Mouse (Mus musculus) mouse embryonic stem cell (cell line): Measurements from ENCODE around the gene Armc3.

Experiments used
- in situ Hi-C, 2 experiments: fragments of 300-500 bp; cut with MboI; formaldehyde crosslinking; loops; 1 replicate in 1 of 2; 3 replicates in 1 of 2; pipeline ENCODE4 v1.14.3; 2019 to 2020; ENCODE audit warnings: low sequenced_read_pairs in 2 of 2, low pct_unique_long_range_greater_than_20kb in 1 of 2, mixed read lengths in 1 of 2; ENCODE audit not compliant: unreplicated experiment in 1 of 2

Armc3 gene

GRCm38 (mm10) chr2:19327811-19328210, 128.7 kb downstream of the Armc3 start:
- in situ Hi-C loops = no loop called here

DNA sequence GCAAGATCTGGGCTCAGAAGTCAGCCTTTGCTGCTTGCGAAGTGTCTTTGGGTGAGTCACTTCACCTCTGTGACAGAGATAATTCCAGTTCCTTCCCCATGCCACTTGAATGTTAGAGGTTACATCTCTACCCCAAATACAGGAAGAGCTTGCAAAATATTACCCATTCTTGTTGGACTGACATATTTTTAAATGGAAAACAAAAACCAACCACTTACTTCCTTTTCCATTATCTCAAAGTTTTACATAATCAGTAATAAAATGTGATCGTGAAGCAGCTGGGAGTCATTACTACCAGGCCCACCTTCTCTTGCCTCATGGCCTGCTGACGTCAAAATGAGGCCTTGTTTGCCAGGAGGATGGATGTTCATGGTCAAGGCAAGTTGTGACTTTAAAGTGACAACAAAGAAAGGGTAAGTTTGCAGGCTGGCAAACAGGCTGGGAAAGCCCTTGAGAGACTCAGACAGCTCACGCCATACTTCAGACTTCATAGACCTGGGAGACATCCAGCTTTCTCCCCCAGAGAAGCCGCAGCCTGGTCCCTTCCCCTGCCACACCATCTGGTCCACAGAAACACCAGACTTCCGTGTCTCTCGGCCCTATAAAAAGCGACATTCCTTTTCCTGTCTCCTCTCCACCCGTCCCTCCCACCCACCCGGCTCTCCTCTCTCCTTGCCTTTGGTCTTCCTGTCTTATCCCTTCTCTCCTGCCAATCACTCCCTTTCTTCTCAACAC, 145.0 kb downstream of the Armc3 start:
- in situ Hi-C loops = loop anchor here in 1 of 2 experiments (10.0 kb wide), 1 partner anchor 99 kb away; no protein-coding TSS in a partner anchor

DNA sequence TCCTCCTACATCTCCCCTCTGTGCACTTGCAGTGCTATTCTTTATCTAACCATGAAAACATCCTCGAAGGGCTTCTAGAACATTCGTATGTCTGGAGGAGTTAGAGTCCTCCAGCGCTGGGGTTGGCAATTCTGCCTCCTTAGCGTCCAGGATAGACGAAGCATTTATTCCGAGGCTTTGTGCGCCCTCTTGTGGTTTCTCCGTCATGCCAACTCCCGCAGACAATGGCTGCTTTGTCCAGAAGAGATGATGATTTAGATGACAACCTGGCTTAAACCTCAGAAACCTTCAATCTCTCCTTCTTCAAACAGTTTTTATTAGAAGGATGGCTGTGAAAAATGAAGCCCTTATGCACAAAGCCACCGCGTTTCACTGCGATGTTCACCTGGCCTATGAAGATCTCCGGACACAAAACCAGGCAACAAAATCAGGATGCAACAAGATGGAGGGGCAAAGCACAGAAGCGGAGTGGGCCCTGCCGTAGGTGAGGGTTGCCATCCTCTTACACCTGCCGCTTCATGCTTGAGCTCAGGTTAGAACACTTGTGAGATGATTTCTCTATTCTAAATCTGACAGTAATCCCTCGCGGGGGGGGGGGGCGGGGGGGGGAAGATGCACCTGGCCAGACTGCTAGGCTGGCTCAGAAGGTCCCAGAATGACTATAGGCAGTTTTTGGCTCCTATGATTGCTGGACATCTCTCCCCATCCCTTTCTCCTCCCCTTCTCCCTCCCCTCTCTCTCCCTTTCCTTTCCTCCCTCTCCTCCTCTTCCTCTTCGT, 145.7 kb downstream of the Armc3 start:
- in situ Hi-C loops = loop anchor here in 1 of 2 experiments (10.0 kb wide), 1 partner anchor 100 kb away; no protein-coding TSS in a partner anchor

DNA sequence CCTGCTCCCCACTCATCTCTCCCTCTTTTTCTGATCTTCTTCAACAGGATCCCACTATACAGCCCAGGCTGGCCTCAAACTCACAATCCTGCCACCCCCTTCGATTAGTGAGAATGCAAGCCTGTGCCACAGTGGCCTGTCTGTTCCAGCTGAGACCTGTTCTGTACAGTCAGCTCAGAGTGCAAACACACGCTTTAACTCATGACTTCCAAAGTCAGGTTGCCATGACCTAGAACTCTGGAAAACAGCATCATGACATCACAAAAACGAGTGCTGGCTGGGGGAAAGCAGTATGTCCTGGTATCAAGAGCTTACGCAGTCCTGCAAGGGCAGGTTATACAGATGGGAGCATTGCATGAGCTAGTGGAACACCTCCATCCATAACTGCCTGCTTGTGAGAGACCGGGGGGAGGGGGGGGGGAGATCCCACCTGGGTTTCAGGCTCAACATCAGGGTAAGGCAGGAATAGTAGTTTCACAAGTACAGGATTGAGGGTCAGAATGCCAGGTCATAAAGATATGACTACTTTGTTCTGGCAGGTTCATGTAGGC, 146.4 kb downstream of the Armc3 start:
- in situ Hi-C loops = loop anchor here in 1 of 2 experiments (10.0 kb wide), 1 partner anchor 101 kb away; no protein-coding TSS in a partner anchor

GRCm38 (mm10) chr2:19348454-19348853, 149.4 kb downstream of the Armc3 start:
- in situ Hi-C loops = loop anchor here in 1 of 2 experiments (10.0 kb wide), 1 partner anchor 104 kb away; no protein-coding TSS in a partner anchor

GRCm38 (mm10) chr2:19350167-19350566, 151.1 kb downstream of the Armc3 start:
- in situ Hi-C loops = no loop called here

GRCm38 (mm10) chr2:19351615-19352253, 152.6 kb downstream of the Armc3 start:
- in situ Hi-C loops = no loop called here

DNA sequence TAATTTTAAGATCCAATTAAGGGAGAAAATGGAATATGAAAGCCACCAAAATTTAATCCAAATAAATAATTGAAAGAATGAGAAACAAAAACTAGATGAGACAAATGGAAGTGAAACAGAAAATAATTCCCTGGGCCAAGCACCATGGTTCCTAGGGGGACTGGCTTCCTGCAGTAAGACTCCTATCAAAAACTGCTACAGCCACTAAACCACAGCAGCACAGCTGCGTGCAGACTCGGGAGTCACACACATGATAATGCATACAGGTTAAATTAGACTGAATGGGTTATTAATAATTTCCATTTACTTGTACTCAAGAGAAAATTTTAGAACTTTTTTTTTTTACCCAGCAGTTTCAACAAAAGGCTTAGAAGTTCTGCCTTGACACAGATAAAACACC, 154.1 kb downstream of the Armc3 start:
- in situ Hi-C loops = no loop called here
